Mouse (Mus musculus): ENCODE measurements around the gene Ccnk.

Ccnk gene

GRCm38 (mm10) chr12:108212071-108212470, 32.7 kb downstream of the Ccnk start:
- no peak for TF ChIP-seq GATA4 (IDR thresholded peaks at IDR 0.05; ENCODE audit: insufficient replicate concordance, low read length)

- TF ChIP-seq GATA4 (IDR thresholded peaks at IDR 0.05; ENCODE audit: insufficient replicate concordance, low read length): no peak
Observed at GRCm38 (mm10) chr12:108212476-108212875, 33.1 kb downstream of the Ccnk start.

- no peak for TF ChIP-seq GATA4 (IDR thresholded peaks at IDR 0.05; ENCODE audit: insufficient replicate concordance, low read length)
Observed at GRCm38 (mm10) chr12:108213090-108214041, 34.0 kb downstream of the Ccnk start.

- no peak for TF ChIP-seq GATA4 (IDR thresholded peaks at IDR 0.05; ENCODE audit: insufficient replicate concordance, low read length)
Observed at GRCm38 (mm10) chr12:108215090-108215489, 35.7 kb downstream of the Ccnk start.

- no peak for TF ChIP-seq GATA4 (IDR thresholded peaks at IDR 0.05; ENCODE audit: insufficient replicate concordance, low read length)
Observed at GRCm38 (mm10) chr12:108216611-108217370, 37.4 kb downstream of the Ccnk start.

- TF ChIP-seq GATA4 (IDR thresholded peaks at IDR 0.05; ENCODE audit: insufficient replicate concordance, low read length): no peak
Observed at GRCm38 (mm10) chr12:108217572-108217971, 38.2 kb downstream of the Ccnk start.

GRCm38 (mm10) chr12:108219163-108219562, 39.8 kb downstream of the Ccnk start:
- no peak for TF ChIP-seq GATA4 (IDR thresholded peaks at IDR 0.05; ENCODE audit: insufficient replicate concordance, low read length)

GRCm38 (mm10) chr12:108219825-108220616, 40.6 kb downstream of the Ccnk start:
- TF ChIP-seq GATA4 (IDR thresholded peaks at IDR 0.05; ENCODE audit: insufficient replicate concordance, low read length): no peak

GRCm38 (mm10) chr12:108220621-108221020, 41.2 kb downstream of the Ccnk start:
- no peak for TF ChIP-seq GATA4 (IDR thresholded peaks at IDR 0.05; ENCODE audit: insufficient replicate concordance, low read length)

- TF ChIP-seq GATA4 (IDR thresholded peaks at IDR 0.05; ENCODE audit: insufficient replicate concordance, low read length): no peak
Observed at GRCm38 (mm10) chr12:108221206-108221605, 41.8 kb downstream of the Ccnk start.

GRCm38 (mm10) chr12:108221712-108222111, 42.3 kb downstream of the Ccnk start:
- TF ChIP-seq GATA4 (IDR thresholded peaks at IDR 0.05; ENCODE audit: insufficient replicate concordance, low read length): no peak

- no peak for TF ChIP-seq GATA4 (IDR thresholded peaks at IDR 0.05; ENCODE audit: insufficient replicate concordance, low read length)
Observed at GRCm38 (mm10) chr12:108223357-108223756, 44.0 kb downstream of the Ccnk start.

- no peak for TF ChIP-seq GATA4 (IDR thresholded peaks at IDR 0.05; ENCODE audit: insufficient replicate concordance, low read length)
Observed at GRCm38 (mm10) chr12:108225781-108226180, 46.4 kb downstream of the Ccnk start.

- TF ChIP-seq GATA4 (IDR thresholded peaks at IDR 0.05; ENCODE audit: insufficient replicate concordance, low read length): no peak
Observed at GRCm38 (mm10) chr12:108226216-108226615, 46.8 kb downstream of the Ccnk start.

GRCm38 (mm10) chr12:108226941-108227340, 47.6 kb downstream of the Ccnk start:
- TF ChIP-seq GATA4 (IDR thresholded peaks at IDR 0.05; ENCODE audit: insufficient replicate concordance, low read length): no peak
